Mouse (Mus musculus) erythroblast, embryonic 14.5 days (primary cell): Measurements from ENCODE around the gene Hspb8. TPM values are rescaled to one million over a fixed set of nuclear protein-coding genes. Genes with fewer than 3 reads are reported as not detected.

Experiments
- H3K27me3 ChIP-seq: 2 replicates; pipeline ENCODE4 v1.6.1; 2012; ENCODE audit warnings: inconsistent platforms; ENCODE audit not compliant: control insufficient read depth
- H3K36me3 ChIP-seq: 2 replicates; pipeline ENCODE4 v1.6.1; 2012; ENCODE audit warnings: mild to moderate bottlenecking, inconsistent platforms; ENCODE audit not compliant: control insufficient read depth
- H3K4me1 ChIP-seq: 2 replicates; pipeline ENCODE4 v1.6.1; 2012; ENCODE audit warnings: inconsistent platforms; ENCODE audit not compliant: control insufficient read depth
- H3K4me3 ChIP-seq: replicated peaks from 2 replicates; pipeline ENCODE3; 2012; ENCODE audit warnings: moderate library complexity, mild to moderate bottlenecking, inconsistent platforms
- H3K9me3 ChIP-seq: 2 replicates; pipeline ENCODE4 v1.6.1; 2012; ENCODE audit warnings: low read length, inconsistent platforms, mixed read lengths; ENCODE audit not compliant: control insufficient read depth
- GATA1 ChIP-seq: IDR thresholded peaks from 2 replicates; pipeline ENCODE4 v1.6.1; 2012; ENCODE audit warnings: low read length, inconsistent platforms, mixed read lengths
- TAL1 ChIP-seq: IDR thresholded peaks from 3 replicates; pipeline ENCODE4 v1.6.1; 2012; ENCODE audit warnings: low read length, inconsistent platforms, mixed read lengths
- polyA plus RNA-seq: library from polyadenylated mRNA; stranded (reverse); fragments of >175 nt; gene quantifications from 2 replicates; pipeline ENCODE4 v1.2.3, GENCODE M21; 2012

Gene Hspb8
- polyA plus RNA-seq, 1 experiment = not detected

GRCm38 (mm10) chr5:116420213-116420612 is 2.5 kb downstream of the Hspb8 start:
- Histone ChIP-seq H3K9me3 (no peaks in the 10 kb centered on the region), H3K27me3 (no peaks in the 10 kb centered on the region; the same call in 1 of the 2 replicates), H3K36me3 (no peaks in the 10 kb centered on the region), H3K4me3 (no peak overlapping the region), H3K4me1 (no peaks in the 10 kb centered on the region)
- TF ChIP-seq TAL1 (no peak), GATA1 (no peak)

DNA sequence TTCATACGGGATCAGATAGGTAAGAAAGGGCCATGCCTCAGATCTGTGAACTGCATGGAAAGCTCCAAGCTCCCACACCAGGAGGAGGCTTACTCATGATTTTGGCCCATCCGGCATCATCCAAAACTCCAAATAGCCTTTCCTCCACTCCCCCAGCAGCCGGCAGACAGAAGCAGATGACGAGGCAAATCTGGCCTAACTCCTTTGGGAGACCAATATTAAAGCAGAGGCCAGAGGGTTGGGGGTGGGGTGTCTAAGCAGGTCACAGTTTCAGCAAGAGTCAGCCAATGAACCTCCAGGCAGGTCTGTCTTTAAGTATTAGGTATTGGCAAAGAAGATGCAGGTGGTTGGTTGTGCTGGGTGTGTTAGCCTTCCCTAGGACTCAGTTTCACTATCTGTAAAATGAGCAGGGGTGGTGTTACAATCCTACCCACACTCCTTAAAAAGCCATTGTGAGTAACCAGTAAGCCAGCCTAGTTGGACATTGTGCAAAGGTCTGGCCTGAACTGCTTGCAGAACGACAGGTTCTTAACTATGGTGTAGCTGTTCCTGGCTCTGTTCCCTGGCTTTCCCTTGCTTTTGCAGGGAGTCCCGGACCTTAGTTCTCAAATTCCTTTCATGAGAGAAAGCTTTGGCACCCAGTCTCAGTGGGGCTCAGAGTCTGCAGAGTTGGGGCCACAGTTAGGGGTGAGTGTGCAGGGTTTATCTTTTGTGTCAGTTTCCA is 3.2 kb downstream of the Hspb8 start:
- no peaks in the 10 kb centered on the region; the same call in 1 of the 2 replicates for H3K27me3 ChIP-seq
- no peaks in the 10 kb centered on the region for H3K4me1 ChIP-seq
- H3K36me3 ChIP-seq = no peaks in the 10 kb centered on the region; the same call in 1 of the 2 replicates
- H3K4me3 ChIP-seq = no peak overlapping the region
- no peak for TF ChIP-seq GATA1
- TF ChIP-seq TAL1 = no peak
- H3K9me3 ChIP-seq = peaks cover 3% of the 10 kb centered on the region; the same call in 1 of the 2 replicates

DNA sequence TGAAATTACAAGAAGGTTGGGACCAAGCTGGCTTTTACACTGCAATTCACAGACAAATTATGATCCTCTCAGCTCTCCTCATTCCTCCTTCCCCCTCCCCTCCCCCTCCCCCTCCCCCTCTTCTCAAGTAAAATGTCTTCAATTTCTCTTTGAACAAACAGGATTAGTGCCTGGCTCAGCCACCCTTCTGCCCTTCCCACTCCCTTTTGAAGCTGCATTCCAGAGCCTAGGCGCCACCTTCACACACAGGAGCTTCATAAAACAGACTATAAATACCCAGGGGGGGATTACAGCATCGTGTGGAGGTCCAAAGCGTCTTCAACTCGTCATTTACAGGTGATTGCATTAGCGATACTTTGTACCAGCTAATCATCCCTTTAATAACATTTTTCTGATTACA is 6.5 kb downstream of the Hspb8 start:
- TF ChIP-seq TAL1 (no peak), GATA1 (no peak)
- H3K4me1 ChIP-seq = no peaks in the 10 kb centered on the region
- H3K4me3 ChIP-seq = no peak overlapping the region
- H3K9me3 ChIP-seq = peaks cover 4% of the 10 kb centered on the region; the same call in 1 of the 2 replicates
- no peaks in the 10 kb centered on the region; the same call in 1 of the 2 replicates for H3K36me3 ChIP-seq
- H3K27me3 ChIP-seq = no peaks in the 10 kb centered on the region

DNA sequence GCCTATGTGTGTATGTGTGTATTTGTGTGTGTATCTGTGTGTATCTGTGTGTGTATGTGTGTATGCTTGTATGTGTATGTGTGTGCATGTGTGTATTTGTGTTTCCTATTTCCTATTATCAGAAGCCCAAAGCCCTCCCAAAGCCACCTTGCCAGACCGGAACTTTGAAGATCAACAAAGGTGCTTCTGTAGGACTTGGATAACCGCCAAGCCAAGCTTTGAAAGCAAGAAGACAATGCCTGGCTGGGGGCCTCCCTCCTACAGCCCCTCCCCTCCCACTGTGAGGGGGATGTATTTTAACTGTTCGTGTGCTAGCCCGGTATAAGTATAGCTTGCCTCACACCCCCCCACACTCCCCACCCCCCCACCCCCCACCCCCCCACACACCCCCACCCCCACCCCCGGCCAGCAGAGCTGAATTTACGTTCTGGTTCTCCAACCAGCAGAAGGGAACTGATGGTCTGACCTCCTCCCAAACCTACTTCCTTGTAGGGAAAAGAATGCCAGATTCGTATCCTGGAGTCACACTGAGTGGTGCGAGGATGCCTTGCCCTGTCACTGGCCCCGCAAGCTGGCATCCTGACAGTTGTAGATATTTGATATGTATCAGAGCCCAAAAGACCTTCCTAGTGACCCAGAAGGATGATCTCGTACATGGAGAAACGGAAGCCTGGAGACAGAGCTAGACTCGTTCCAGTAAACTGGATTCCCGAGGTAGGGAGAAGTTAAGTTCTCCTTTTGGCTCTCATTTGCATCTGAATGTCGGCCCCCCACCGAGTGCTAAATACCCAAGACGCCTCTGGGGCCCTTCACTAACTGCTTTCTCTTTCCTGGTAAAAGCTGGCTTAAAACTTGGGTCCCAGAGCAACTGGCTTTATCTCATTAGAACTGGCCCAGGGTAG is 12.7 kb downstream of the Hspb8 start:
- Histone ChIP-seq H3K9me3 (peaks cover 6% of the 10 kb centered on the region; the same call in 1 of the 2 replicates), H3K36me3 (no peaks in the 10 kb centered on the region; the same call in 1 of the 2 replicates), H3K27me3 (no peaks in the 10 kb centered on the region), H3K4me3 (no peak overlapping the region), H3K4me1 (no peaks in the 10 kb centered on the region)
- no peak for TF ChIP-seq GATA1
- TF ChIP-seq TAL1 = no peak

DNA sequence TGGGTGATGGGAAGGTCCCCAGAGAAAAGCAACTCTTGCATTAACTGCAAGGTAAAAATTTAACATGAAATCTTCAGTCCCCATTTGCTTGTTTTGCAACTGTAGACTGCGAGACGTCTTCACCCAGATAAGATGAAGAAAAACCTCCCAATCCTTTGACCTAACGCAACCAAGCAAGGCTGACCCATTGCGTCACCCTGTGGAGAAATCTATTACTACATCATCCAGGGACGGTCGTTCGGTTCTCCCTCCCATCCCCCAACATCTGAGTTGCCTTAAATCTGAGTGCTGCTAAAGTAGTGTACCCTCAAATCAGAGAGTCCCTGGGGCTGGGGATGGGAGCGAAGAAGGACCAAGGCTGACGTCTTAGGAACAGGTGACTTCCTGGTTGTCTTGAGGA is 13.7 kb downstream of the Hspb8 start:
- peaks cover 4% of the 10 kb centered on the region; the same call in 1 of the 2 replicates for H3K9me3 ChIP-seq
- no peaks in the 10 kb centered on the region for H3K36me3 ChIP-seq
- no peaks in the 10 kb centered on the region for H3K27me3 ChIP-seq
- H3K4me1 ChIP-seq = no peaks in the 10 kb centered on the region
- no peak overlapping the region for H3K4me3 ChIP-seq
- TF ChIP-seq GATA1 = no peak
- TF ChIP-seq TAL1 = no peak

DNA sequence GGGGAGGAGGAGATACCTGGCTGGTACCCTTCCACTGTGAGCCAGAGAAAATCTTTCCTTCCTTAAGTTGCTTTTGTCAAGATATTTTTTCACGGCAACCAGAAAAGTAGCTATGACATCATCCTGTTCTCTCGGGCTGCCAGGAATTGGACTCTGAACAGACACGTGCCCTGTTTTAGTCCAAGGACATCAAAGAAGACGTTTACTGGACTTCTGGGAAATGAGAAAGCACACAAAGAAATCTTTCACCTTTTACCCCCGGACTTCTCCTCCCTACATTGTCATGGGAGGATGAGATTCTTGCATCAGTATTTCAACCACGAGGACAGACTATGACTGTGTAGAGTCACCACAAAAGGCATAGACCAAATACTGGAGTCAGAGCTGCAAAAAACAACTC is 14.7 kb downstream of the Hspb8 start:
- no peak overlapping the region for H3K4me3 ChIP-seq
- no peaks in the 10 kb centered on the region for H3K4me1 ChIP-seq
- no peaks in the 10 kb centered on the region for H3K36me3 ChIP-seq
- H3K9me3 ChIP-seq = peaks cover 9% of the 10 kb centered on the region; the same call in 1 of the 2 replicates
- no peaks in the 10 kb centered on the region for H3K27me3 ChIP-seq
- TF ChIP-seq TAL1 (no peak), GATA1 (no peak)

GRCm38 (mm10) chr5:116407321-116407720 is 15.3 kb downstream of the Hspb8 start:
- no peaks in the 10 kb centered on the region for H3K4me1 ChIP-seq
- H3K36me3 ChIP-seq = no peaks in the 10 kb centered on the region
- peaks cover 9% of the 10 kb centered on the region; the same call in 1 of the 2 replicates for H3K9me3 ChIP-seq
- no peak overlapping the region for H3K4me3 ChIP-seq
- H3K27me3 ChIP-seq = no peaks in the 10 kb centered on the region
- no peak for TF ChIP-seq GATA1
- TF ChIP-seq TAL1 = no peak

DNA sequence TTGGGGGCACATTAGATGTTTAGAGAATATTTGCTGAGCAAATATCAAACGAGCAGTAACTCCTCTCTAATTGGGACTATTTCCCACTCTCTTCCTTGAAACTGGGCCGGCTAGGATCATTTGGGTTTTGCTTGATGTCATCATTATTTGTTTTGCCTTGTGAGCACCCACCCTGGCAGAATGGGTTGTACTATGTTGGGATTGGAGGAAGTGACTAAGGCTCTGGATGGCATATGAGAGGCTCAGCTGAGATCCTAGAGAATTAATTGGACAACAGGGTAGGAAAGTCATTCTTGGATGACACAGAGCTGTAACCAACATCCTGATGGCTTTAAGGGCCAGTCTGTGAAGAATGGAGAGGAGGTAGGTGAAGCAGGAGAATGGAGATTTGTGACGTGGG is 16.2 kb downstream of the Hspb8 start:
- H3K9me3 ChIP-seq = peaks cover 14% of the 10 kb centered on the region
- no peaks in the 10 kb centered on the region for H3K27me3 ChIP-seq
- TF ChIP-seq TAL1 = no peak
- TF ChIP-seq GATA1 = no peak

DNA sequence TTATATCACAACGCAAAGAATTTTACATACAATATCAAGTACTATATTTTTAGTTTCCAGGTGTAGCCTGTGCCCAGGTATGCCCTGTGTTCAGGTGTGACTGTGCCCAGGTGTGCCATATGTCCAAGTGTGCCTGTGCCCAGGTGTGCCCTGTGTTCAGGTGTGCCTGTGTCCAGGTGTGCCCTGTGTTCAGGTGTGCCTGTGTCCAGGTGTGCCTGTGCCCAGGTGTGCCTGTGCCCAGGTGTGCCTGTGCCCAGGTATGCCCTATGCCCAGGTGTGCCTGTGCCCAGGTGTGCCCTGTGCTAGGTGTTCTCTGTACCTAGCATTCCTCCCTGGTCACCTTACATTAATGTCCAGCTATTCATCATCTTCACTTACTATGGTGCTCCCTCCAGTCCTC is 16.7 kb downstream of the Hspb8 start:
- peaks cover 14% of the 10 kb centered on the region for H3K9me3 ChIP-seq
- TF ChIP-seq TAL1 (no peak), GATA1 (no peak)
- H3K4me3 ChIP-seq = no peak overlapping the region
- no peaks in the 10 kb centered on the region for H3K27me3 ChIP-seq
- no peaks in the 10 kb centered on the region for H3K36me3 ChIP-seq
- H3K4me1 ChIP-seq = no peaks in the 10 kb centered on the region

More for the DNA sequence above, 16.2 kb downstream of the Hspb8 start:
- no peaks in the 10 kb centered on the region for H3K4me1 ChIP-seq
- no peaks in the 10 kb centered on the region for H3K36me3 ChIP-seq
- H3K4me3 ChIP-seq = no peak overlapping the region
